Mouse (Mus musculus): Measurements from ENCODE around the gene Hoxd3. TPM values are rescaled to one million over a fixed set of nuclear protein-coding genes. Genes with fewer than 3 reads are reported as not detected.

Gene Hoxd3
- polyA plus RNA-seq, 1 experiment from 2014 or later = 0.55 TPM

DNA sequence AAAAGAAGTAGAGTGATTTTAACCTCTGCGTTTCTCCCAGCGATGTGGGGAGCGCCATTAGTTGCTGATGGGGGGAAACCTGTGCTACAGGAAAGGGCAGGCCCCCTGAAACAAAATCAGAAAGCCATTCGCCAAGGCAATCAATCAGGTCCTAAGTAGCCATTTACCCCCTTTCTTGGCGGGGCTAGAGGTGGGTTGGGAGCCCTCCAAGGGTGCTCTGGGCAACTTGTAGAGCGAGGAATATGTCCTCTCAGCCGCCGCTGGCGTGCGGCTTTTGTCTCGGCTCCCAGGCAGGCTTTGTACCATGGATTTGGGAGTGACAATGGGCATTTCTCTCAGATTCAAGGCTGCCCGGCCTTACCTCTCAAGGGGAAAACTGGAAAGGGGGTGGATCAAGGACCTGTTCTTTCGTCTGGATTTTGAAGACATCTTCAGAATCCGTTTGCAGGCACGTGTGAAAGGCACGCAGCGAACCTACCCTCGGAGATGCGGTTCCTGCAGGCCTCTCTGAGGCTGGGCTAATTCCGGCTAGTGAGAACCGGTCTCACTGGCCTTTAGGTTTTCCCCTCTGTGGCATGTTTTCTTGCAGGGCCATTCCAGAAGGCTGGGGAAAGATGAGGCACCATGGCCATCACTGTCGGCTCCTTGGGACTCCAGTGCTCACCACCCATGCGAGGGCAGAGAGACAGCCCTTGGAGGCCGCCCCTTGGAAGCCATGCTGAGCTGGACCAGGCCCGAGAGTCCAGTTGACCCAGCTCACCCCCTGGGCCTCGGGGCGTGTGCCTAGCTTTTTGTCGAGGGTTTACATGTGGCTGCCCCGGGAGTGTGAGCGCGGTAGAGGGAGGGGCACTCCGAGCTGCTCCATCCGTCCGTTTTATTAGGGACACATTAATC is 15.0 kb upstream of the Hoxd3 start:
- peak overlapping the region; percentile 78 for H3K27ac ChIP-seq
- no peak overlapping the region; the same call in 1 of the 2 replicates for H3K9ac ChIP-seq
- no peaks in the 10 kb centered on the region for H3K9me3 ChIP-seq
- H3K4me1 ChIP-seq = peaks cover 58% of the 10 kb centered on the region
- H3K4me2 ChIP-seq = peak overlapping the region; percentile 61
- WGBS = 22% methylated on average over 34 of the region's 34 CpGs
- ATAC-seq (ENCODE audit: insufficient number of reproducible peaks, low FRiP score, low TSS enrichment, low read depth) = no peak
- peak overlapping the region; percentile 48; the same call in 1 of the 2 replicates for H3K4me3 ChIP-seq
- peaks cover 85% of the 10 kb centered on the region for H3K27me3 ChIP-seq
- peaks cover 4% of the 10 kb centered on the region; the same call in 1 of the 2 replicates for H3K36me3 ChIP-seq

DNA sequence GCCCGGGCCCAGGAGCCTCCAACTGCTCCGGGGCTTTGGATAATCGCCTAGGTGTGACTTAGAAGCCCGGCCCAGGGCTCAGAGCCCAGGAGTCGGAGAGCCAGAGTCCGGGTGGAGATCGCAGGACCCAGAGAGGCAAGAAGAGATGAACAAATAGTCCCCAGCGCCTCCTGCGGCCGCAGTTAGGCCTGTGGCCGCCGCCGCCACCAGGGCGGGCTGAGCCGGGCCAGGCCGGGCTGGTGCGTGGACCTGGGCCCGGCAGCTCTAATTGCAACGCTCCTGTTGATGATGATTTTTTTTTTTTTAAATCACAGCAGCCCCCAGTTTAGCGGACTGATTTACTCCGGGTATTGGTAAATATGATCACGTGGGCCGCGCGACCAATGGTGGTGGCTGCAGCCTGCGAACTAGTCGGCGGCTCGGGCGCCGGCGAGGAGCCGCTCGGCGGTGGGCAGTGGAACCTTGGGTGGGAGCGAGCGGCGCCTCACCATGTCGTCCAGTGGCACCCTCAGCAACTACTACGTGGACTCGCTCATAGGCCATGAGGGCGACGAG is 14.1 kb upstream of the Hoxd3 start, which contains the start of gene Hoxd9:
Hoxd9 (plus strand) TSS at position 161 of the 555 bp plus-strand sequence.
- peak within 1 kb of the TSS; percentile 47 for H3K9ac ChIP-seq
- peaks cover 50% of the 10 kb centered on the region for H3K4me1 ChIP-seq
- peak within 1 kb of the TSS; percentile 78 for H3K27ac ChIP-seq
- H3K36me3 ChIP-seq = peaks cover 4% of the 10 kb centered on the region; the same call in 1 of the 2 replicates
- 2% methylated on average over 43 of the region's 43 CpGs for WGBS
- 0 out of 2 replicates have a peak, but pooled peaks have one; percentile 31 for ATAC-seq (ENCODE audit: insufficient number of reproducible peaks, low FRiP score, low TSS enrichment, low read depth)
- no peaks in the 10 kb centered on the region for H3K9me3 ChIP-seq
- peak within 1 kb of the TSS; percentile 61 for H3K4me2 ChIP-seq
- H3K27me3 ChIP-seq = peaks cover 81% of the 10 kb centered on the region
- H3K4me3 ChIP-seq = peak within 1 kb of the TSS; percentile 48

GRCm38 (mm10) chr2:74698201-74699052 is 13.3 kb upstream of the Hoxd3 start:
- WGBS = 3% methylated on average over 83 of the region's 86 CpGs
- H3K4me3 ChIP-seq = peak overlapping the region; percentile 48
- peaks cover 80% of the 10 kb centered on the region for H3K27me3 ChIP-seq
- peak overlapping the region; percentile 61 for H3K4me2 ChIP-seq
- no peaks in the 10 kb centered on the region for H3K9me3 ChIP-seq
- peak overlapping the region; percentile 78 for H3K27ac ChIP-seq
- peaks cover 4% of the 10 kb centered on the region; the same call in 1 of the 2 replicates for H3K36me3 ChIP-seq
- H3K4me1 ChIP-seq = peaks cover 42% of the 10 kb centered on the region
- H3K9ac ChIP-seq = peak overlapping the region; percentile 47
- ATAC-seq (ENCODE audit: insufficient number of reproducible peaks, low FRiP score, low TSS enrichment, low read depth) = peak; percentile 35; the same call in 1 of the 2 replicates

DNA sequence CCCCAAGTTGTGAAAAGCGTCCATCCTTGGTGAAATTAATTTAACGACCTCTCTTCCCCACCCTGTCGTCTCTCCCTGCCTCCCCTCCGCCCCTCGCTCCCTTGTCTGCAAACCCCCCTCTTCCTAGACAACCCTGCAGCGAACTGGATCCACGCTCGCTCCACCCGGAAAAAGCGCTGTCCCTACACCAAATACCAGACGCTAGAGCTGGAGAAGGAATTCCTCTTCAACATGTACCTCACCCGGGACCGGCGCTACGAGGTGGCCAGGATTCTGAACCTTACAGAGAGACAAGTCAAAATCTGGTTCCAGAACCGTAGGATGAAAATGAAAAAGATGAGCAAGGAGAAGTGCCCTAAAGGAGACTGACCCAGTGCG is 12.7 kb upstream of the Hoxd3 start:
- H3K4me1 ChIP-seq = peaks cover 46% of the 10 kb centered on the region
- H3K36me3 ChIP-seq = peaks cover 4% of the 10 kb centered on the region; the same call in 1 of the 2 replicates
- WGBS = 9% methylated on average over 17 of the region's 17 CpGs
- H3K27ac ChIP-seq = peak overlapping the region; percentile 78; the same call in 1 of the 2 replicates
- H3K9me3 ChIP-seq = no peaks in the 10 kb centered on the region
- peak overlapping the region; percentile 47; the same call in 1 of the 2 replicates for H3K9ac ChIP-seq
- H3K27me3 ChIP-seq = peaks cover 82% of the 10 kb centered on the region
- peak overlapping the region; percentile 61 for H3K4me2 ChIP-seq
- peak overlapping the region; percentile 48 for H3K4me3 ChIP-seq
- no peak for ATAC-seq (ENCODE audit: insufficient number of reproducible peaks, low FRiP score, low TSS enrichment, low read depth)

DNA sequence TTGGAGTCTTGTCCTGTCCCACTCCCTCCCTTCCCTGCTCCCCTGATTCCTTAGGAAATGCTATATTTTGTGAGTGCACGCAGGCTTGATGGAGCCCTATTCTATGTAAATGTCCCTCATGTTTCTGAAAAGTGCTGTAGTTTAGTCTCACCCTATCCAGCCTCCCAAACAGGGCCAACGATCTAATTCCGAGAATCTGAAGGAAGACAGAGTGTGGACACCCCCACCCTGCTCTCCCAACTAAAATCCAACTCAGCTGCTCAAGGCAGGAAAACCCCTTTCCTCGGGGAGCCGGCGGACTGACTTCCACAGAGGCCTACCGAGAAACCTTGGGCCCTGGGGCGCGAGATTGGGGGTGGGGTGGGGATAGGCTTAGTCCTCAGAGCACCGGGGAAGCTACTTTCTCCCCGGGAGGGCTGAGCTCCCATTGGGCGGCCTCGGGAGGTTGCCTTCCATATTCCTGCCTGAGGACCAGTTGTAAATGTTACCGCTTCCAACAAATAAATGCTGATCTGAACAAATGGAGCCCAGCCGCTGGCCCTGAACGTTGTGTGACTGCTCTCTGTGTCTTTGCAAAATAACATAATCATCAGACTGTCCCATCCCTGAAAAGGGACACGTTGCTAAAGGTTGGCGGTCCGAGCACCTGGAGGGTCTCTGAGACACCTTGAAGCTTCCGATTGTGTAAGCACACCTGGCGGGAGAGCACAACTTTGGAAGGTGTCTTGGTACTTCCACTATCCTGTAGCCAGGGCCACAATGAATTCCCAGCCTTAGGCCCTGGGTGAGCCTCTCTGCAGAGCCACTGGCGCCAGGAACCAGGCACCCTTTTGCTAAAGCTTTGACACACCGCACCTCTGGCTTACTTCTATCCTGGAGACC is 11.8 kb upstream of the Hoxd3 start:
- H3K9ac ChIP-seq = no peak overlapping the region
- no peak overlapping the region for H3K27ac ChIP-seq
- no peaks in the 10 kb centered on the region for H3K9me3 ChIP-seq
- WGBS = 37% methylated on average over 23 of the region's 23 CpGs
- H3K36me3 ChIP-seq = peaks cover 4% of the 10 kb centered on the region; the same call in 1 of the 2 replicates
- ATAC-seq (ENCODE audit: insufficient number of reproducible peaks, low FRiP score, low TSS enrichment, low read depth) = no peak
- peaks cover 84% of the 10 kb centered on the region for H3K27me3 ChIP-seq
- H3K4me1 ChIP-seq = peaks cover 52% of the 10 kb centered on the region
- H3K4me2 ChIP-seq = peak overlapping the region; percentile 1; the same call in 1 of the 2 replicates
- H3K4me3 ChIP-seq = peak overlapping the region; percentile 48; the same call in 1 of the 2 replicates

- peaks cover 4% of the 10 kb centered on the region; the same call in 1 of the 2 replicates for H3K36me3 ChIP-seq
- no peak for ATAC-seq (ENCODE audit: insufficient number of reproducible peaks, low FRiP score, low TSS enrichment, low read depth)
Observed at GRCm38 (mm10) chr2:74700546-74701112, 11.1 kb upstream of the Hoxd3 start.

GRCm38 (mm10) chr2:74701949-74702819 is 9.5 kb upstream of the Hoxd3 start:
- no peak overlapping the region for H3K27ac ChIP-seq
- no peak overlapping the region for H3K4me2 ChIP-seq
- no peak for ATAC-seq (ENCODE audit: insufficient number of reproducible peaks, low FRiP score, low TSS enrichment, low read depth)
- H3K4me3 ChIP-seq = no peak overlapping the region
- peaks cover 53% of the 10 kb centered on the region for H3K4me1 ChIP-seq
- H3K9me3 ChIP-seq = no peaks in the 10 kb centered on the region
- peaks cover 83% of the 10 kb centered on the region for H3K27me3 ChIP-seq
- WGBS = 12% methylated on average over 17 of the region's 17 CpGs
- no peak overlapping the region for H3K9ac ChIP-seq
- H3K36me3 ChIP-seq = peaks cover 4% of the 10 kb centered on the region; the same call in 1 of the 2 replicates

More at GRCm38 (mm10) chr2:74700546-74701112, 11.1 kb upstream of the Hoxd3 start:
- H3K27ac ChIP-seq = no peak overlapping the region
- H3K9me3 ChIP-seq = no peaks in the 10 kb centered on the region
- WGBS = 34% methylated on average over 22 of the region's 22 CpGs
- H3K9ac ChIP-seq = no peak overlapping the region
- H3K4me1 ChIP-seq = peaks cover 59% of the 10 kb centered on the region
- H3K27me3 ChIP-seq = peaks cover 84% of the 10 kb centered on the region
- no peak overlapping the region for H3K4me2 ChIP-seq
- H3K4me3 ChIP-seq = no peak overlapping the region

DNA sequence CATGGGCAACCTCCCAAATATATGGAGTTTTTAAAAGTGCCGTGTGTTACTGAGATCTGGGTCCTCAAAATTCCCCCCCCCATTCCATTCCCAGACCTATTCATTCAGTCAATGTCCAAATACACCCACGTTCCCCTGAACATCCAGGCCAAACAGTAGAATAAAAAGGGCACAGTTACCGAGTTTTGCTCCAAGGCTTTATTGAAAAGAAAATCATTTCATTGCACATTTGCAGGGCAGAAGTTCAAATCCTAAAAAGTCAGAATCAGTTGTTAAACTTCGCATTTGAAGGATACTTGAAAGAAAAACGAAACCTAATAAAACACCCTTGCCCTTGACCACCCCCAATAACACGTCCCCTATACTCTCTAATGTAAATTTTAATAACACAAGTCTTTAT is 8.9 kb upstream of the Hoxd3 start:
- Histone ChIP-seq H3K9me3 (no peaks in the 10 kb centered on the region), H3K4me2 (no peak overlapping the region), H3K9ac (no peak overlapping the region), H3K4me1 (peaks cover 49% of the 10 kb centered on the region), H3K27ac (no peak overlapping the region), H3K36me3 (peaks cover 4% of the 10 kb centered on the region; the same call in 1 of the 2 replicates), H3K27me3 (peaks cover 84% of the 10 kb centered on the region), H3K4me3 (no peak overlapping the region)
- ATAC-seq (ENCODE audit: insufficient number of reproducible peaks, low FRiP score, low TSS enrichment, low read depth) = no peak
- 32% methylated on average over 6 of the region's 6 CpGs for WGBS

- Histone ChIP-seq H3K9ac (no peak overlapping the region), H3K4me1 (peaks cover 44% of the 10 kb centered on the region), H3K27ac (no peak overlapping the region), H3K36me3 (peaks cover 4% of the 10 kb centered on the region; the same call in 1 of the 2 replicates), H3K27me3 (peaks cover 84% of the 10 kb centered on the region), H3K4me2 (no peak overlapping the region), H3K4me3 (no peak overlapping the region), H3K9me3 (no peaks in the 10 kb centered on the region)
- WGBS = 22% methylated on average over 10 of the region's 10 CpGs
- no peak for ATAC-seq (ENCODE audit: insufficient number of reproducible peaks, low FRiP score, low TSS enrichment, low read depth)
Observed at GRCm38 (mm10) chr2:74703317-74703716, 8.4 kb upstream of the Hoxd3 start.

All from limb, embryonic 15.5 days (tissue).